Mouse (Mus musculus) olfactory bulb, adult 2 months (tissue): ENCODE data around the gene Otoa.

Experiments
- CTCF ChIP-seq: fragments of 200-500 bp; IDR thresholded peaks from 2 replicates; pipeline ENCODE4 v1.5.1; 2012; ENCODE audit warnings: low read depth, mild to moderate bottlenecking, low read length, moderate library complexity; ENCODE audit not compliant: insufficient read depth
- POLR2A ChIP-seq: fragments of 200-500 bp; IDR thresholded peaks from 2 replicates; pipeline ENCODE4 v1.6.1; 2012; ENCODE audit warnings: mild to moderate bottlenecking, low read depth, low read length, moderate library complexity; ENCODE audit not compliant: insufficient read depth

- TF ChIP-seq CTCF (no peak), POLR2A (no peak)
These were observed 8.9 kb upstream of the Otoa start for GRCm38 (mm10) chr7:121072506-121072905.
